Mouse (Mus musculus) gastrocnemius, postnatal 14 days (tissue): ENCODE data around the gene Gm26558. TPM values are rescaled to one million over a fixed set of nuclear protein-coding genes. Genes with fewer than 3 reads are reported as not detected.

Experiments
- total RNA-seq, 2 experiments: library from RNA; stranded (reverse); gene quantifications; 2 replicates each; pipeline ENCODE4 v1.2.3; 2021

The Gm26558 gene
- total RNA-seq, 2 experiments from 2014 or later: 0.27 TPM; not detected in 1

Other genes with a start within 250 kb of the Gm26558 start
- gene Sp5, start 187.2 kb downstream of the Gm26558 start, total RNA-seq: not detected
- gene Erich2, start 153.3 kb downstream of the Gm26558 start, total RNA-seq: not detected
- gene Gad1, start 109.0 kb downstream of the Gm26558 start, total RNA-seq: 1 to 10 TPM in 1 of 2 experiments, under 1 TPM in 1; 0.51 to 1.4 TPM
- 10 to 100 TPM; 63.5 to 67.7 TPM for gene Gorasp2, start 532 bp downstream of the Gm26558 start, total RNA-seq
- gene Tlk1, start 163.6 kb upstream of the Gm26558 start, total RNA-seq: 10 to 100 TPM; 26.7 to 31.5 TPM